Mouse (Mus musculus): ENCODE data around the gene Sorbs1.

The Sorbs1 gene

DNA sequence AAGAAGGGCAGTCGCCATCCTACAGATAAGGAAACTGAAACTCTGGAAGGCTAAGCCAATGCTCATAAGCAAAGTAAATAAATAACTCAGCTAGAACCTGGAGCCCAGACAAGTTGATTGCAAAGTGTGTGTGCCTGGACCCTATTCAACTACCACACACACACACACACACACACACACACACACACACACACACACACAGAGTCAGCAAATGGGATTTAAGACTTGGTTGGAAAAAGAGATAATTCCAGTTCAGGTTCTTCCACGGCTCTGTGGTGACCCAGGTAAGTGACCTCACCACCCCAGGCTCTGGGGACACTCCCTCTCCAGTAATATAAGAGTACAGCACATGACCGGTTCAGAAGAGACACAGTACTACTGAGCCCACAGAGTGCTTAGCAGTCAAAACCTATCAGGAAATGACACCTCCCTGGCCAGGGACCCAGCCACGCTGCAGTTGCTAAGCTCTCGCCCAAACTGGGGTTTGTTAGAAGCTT lies 36.1 kb downstream of the Sorbs1 start:
- no peak for DNase-seq (ENCODE audit: low spot score)

DNA sequence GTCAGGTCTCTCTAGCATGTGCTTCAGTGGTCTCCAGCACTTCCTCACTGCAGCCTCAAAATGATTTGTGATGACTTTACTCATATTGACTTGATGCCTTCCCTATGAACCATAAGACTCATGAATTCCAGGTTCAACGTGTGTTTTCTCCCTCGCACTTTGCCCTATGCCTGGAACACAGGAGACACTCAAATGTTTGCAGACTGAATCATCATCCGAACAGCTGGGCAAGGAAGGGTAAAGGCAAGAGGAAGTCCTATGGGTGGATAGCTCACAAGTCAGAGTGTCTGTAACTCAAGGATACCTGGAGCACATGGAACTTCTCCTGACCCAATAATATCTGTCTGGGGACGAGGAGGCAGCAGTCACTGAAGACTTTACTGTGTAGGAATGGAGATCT lies 37.1 kb downstream of the Sorbs1 start:
- DNase-seq (ENCODE audit: low spot score): no peak

DNA sequence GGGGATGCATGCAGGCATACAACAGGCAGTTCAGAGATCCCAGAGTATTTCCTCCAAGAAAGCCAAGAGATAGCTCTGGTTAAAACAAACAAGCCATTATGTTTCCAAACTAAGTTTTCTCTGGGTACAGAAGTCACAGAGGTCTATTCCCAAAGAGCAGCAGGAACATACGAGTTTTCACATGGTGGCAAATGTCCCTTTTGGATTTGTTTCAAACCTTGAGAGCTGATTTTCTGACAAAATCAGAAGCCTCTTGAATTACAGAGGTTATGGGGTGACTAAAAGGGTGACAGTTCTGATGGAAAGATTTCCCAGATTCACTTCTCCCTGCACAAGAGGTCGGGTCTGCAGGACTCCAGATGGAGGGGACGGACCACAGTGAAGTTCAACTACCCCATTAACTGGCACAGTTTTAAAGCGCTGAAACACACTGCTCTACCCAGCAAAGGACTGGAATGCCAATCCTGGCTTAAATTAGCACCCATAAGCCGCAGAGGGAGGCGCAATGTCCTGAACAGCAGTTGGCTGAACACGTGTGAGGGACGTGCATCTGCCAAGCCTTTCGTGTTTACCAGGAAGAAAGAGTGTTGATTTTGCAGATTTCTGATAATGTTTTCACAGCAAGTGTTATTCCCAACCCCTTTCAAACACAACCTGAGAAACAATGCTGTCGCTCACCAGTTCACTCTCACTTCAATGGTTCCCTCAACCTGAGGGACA lies 41.9 kb downstream of the Sorbs1 start:
- DNase-seq (ENCODE audit: low spot score): peak; percentile 72

DNA sequence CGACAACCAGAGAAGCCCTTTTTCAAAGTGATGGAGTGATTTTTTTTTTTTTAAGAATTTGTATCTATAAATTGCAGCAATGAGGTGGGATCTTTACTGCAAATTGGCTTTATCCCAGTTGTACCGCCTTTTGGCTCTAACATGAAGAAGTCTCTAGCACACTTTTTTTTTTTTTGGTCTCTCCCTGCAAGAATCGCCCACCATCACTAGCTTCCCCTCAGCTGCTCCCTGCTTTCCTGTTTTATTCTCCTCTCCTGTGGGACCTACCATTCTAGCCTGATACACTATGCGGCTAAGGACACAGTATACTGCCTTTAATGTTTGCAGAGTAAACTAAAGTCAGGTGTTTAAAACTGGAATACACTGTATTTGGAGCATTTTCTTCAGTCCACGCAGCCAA lies 43.8 kb downstream of the Sorbs1 start:
- no peak for DNase-seq (ENCODE audit: low spot score)

DNA sequence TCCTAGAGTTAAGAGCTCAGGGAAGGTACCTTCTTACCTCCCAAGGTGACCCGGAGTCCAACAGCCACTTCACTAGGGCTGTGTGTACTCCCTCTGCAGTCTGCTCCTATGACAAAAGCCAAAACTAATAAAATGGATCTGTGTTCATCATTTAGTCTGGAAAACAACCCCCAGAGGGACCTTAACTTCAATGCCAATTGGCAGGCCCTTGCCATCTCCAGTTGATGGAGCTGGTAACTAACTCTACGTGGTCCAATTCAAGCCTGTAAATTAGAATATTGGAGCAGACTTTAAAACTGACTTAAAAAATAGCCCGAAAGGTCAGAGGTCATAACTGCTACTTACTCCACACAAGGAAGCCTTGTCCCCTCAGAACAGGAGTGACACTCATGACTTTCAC lies 45.3 kb downstream of the Sorbs1 start:
- no peak for DNase-seq (ENCODE audit: low spot score)

DNA sequence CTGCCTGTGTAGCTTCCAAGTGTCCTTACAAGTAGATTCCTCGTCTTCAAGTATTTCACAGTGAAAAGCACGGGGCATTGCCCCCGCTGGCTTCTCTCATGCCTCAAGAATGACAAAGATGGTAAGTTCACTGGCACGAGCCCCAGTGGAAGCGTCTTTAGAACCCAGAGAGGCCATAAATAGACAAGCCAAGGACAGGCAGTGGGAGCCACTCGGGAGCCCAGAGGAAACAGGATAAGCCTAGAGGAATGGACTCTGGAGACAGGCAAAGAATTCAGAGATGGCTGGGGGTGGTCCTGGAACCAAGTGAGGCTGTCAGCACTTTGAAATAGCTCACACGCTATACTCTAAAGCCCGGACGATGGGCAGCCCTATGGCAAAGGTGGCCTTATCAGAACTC lies 45.8 kb downstream of the Sorbs1 start:
- no peak for DNase-seq (ENCODE audit: low spot score)

DNA sequence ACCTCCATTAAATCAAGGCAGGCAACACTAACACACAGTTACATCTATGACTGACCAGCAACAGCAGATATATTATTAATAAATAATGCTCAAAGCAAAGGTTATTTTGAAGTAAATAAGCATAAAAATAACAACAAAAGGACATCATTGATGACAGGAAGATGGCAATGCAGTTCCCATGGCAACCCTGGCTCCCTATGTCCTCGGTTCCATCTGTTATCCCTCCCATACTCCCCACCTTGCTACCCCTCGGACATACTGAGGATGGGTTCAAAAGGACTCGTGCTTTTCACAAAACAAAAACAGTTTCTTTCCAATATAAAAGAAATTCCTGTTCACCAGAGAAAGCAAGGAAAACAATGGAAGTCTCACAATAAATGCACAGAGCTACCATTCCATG lies 48.2 kb downstream of the Sorbs1 start:
- no peak for DNase-seq (ENCODE audit: low spot score)

DNA sequence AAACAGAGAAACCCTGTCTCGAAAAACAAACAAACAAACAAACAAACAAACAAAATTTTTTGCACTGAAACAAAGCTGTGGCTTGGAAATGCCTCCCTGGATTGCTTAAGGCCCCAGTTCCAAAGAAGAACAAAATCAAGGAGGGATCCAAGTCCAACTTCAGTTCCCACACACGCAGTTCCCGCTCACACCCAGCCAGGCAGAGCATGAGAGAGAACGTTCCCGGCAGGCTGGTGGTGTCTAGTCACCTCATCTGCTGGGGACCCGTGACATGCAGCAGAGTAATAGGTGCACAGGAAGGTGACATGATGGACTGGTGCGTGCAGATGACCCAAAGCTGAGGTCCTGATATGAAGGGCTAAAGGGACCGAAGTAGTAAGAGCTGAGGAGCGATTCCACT lies 49.2 kb downstream of the Sorbs1 start:
- DNase-seq (ENCODE audit: low spot score): no peak

DNA sequence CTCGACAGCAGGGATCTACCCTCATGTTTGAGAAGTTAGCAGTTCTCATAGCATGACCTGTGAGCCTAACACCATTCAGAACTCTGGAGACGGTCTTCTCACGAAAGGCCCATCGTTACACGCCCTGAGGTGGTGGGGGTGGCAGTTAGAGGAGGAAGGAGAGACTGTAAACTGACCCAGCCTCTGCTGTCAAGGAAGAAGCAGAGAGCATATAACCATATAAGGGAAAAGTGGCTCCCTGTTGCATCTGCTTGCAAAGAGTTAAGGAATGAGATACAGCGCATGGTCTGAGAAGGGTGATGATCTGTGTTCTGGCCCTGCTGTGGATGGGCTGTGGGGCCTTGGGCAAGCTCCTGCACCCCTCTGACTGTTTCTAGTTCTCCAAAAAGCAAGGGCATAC lies 50.7 kb downstream of the Sorbs1 start:
- DNase-seq (ENCODE audit: low spot score): no peak

DNA sequence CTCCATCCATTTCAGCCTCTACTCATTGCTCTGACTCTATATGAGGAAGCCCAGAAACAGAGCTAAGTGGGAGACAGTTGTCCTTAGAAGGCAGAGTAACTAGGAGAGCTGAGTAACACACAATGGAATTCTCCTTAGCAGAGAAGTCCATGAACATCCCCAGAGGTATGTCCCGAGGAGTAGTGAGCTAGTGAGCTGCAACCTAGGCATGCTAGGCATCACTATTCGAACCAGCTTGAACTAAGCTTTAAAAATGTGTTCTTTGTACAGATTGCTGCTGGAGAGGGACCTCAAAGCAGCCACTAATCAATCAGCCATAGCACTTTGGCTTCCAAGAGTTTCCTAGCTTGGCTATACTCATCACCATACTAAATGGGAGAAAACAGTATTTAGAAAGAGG lies 51.1 kb downstream of the Sorbs1 start:
- DNase-seq (ENCODE audit: low spot score): no peak

DNA sequence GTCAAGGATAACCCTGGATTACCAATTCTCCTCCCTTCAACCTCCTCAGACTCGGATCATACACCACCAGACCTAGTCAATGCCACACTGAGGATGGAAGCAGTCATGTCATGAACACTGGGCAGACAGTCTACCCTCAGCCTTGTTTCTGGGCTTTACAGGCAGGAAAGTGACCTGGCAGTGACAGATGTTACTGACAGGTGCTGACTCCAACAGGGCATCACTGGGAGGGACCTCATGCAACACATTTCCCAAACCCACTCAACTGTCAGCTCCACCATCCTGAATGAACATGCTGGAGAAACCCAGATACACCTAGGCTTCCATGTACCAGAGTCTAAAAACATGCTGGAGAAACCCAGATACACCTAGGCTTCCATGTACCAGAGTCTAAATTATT lies 51.9 kb downstream of the Sorbs1 start:
- DNase-seq (ENCODE audit: low spot score): no peak

DNA sequence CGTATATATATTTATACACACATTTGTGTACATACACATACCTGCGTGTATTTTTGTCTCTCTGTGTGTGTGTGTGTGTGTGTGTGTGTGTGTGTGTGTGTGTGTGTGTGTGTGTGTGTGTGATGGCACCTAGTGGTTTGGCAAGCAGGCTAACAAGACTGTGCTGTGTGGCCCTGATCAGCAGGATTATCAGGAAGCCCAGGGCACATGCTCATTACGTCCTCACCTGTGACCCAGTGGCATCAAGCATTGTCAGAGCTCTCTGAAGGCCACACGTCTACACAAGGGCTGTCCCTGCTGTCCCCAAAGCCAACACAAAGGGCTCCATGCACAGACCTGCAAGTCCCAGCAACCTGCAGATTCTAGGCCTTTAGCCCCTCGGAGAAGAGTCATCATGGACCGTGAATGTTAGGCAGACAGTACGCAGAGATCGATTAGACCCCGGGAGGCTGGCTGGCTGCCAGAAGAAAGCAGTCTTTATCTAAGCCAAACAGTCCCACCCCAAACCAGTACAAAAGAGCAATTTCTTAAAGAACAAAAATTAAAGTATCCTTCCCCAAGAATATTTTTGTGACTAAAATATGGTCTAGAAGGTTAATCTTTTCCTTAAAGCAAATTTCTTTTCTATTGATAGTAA lies 52.6 kb downstream of the Sorbs1 start:
- DNase-seq (ENCODE audit: low spot score): no peak

DNA sequence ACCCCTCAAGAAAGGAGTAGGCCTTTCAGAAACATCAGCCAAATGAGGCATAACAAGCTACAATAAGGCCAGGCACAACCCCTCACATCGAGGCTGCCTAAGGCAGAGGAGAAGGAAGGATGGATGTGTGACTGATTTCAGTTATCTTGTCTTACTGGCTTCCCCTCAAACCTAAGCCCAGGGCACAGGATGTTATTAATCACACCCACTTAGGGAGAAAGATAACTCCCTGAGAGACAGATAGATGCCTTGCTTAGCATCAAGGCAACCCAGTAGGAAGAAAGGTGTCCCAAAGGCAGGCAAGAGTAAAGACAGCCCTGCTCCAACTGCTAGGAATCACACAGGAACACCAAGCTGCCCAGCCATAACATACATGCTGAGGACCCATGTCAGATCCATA lies 54.2 kb downstream of the Sorbs1 start:
- no peak for DNase-seq (ENCODE audit: low spot score)

DNA sequence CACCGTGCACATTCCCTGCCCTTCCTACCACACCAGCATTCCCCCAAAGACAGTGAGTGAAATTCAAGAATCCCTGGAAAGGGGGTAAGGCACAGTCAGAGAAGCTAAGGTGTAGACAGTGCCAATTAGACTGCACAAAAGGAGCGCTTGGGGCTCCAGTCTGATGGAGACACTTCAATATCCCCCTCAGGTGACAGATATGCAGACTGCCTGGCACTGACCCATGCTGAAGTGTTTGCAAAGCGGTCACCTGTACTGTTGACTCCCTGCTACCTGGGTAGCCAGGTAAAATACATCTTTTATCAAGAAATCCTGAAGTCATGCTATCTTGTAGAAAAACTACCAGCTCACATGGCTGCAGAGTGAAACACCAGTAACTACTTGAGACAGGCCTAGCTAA lies 54.8 kb downstream of the Sorbs1 start:
- DNase-seq (ENCODE audit: low spot score): no peak

DNA sequence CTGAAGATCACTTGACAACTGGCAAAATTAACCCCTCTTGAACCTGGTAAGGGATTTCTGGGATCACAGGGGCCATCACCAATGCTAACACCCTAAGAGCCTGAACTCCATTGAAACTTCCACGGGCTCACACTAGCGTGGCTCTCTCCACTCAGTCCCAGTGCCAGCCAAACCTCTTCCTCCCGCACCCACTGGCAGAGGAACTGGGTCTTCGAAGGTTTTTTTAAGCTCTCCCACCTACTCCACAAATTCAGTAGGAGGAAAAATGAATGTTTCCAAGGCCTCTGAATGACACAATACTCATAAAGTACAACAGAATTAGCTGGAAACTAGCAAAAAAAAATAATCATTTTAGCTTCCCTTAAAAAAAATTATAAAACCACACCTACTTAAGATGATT lies 58.3 kb downstream of the Sorbs1 start:
- DNase-seq (ENCODE audit: low spot score): no peak

DNA sequence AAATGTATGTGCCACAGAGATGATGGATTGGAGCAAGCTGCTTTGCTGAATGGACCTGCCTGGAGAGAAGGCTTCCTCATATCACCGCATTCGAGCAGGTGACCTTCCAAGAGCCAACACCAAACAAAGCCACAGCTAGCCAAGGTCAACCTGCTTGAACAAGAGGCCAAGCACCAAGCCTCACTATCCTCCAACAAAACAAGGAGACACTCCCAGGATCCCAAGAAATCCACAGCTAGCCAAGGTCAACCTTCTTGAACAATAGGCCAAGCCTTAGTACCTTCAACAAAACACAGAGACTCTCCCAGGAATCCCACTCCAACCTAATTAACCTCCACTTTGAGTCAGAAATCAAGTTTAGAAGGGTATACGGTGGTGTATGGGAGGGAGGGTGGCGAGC lies 59.5 kb downstream of the Sorbs1 start:
- no peak for DNase-seq (ENCODE audit: low spot score)

DNA sequence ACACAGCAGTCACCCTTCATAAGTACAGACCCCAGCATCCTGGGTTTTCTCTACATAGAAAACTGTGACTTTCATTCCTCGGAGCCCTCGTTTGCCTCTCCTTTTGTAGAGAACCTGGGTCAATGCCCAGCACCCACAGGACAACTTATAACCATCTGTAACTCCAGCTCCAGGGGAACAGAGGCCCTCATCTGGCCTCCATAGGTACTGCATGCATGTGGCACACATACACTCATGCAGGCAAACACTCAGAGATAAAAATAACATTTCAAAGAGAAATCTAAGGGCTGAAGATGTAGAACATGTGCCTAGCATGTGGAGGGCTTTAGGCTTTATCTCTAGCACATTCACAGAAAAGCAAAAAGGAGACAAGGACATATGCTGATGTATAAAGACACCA lies 61.4 kb downstream of the Sorbs1 start:
- DNase-seq (ENCODE audit: low spot score): no peak

DNA sequence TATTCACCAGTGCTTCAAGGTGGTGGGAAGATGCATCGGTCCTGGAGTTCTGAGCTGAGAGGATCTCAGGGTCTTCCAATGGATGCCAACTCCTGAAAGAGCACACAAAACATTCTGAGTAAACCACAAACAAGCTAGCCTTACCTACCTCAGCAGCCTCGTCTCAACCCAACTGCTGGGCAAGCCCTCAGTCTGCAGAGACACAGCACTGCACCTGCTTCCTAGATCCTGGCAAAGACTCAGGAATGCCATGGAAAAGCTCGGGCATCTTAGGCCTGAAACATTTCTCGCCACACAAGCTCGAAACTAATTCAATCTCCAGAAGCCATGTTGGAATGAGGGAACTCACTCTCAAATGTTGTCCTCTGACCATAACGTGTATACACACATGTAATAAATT lies 62.3 kb downstream of the Sorbs1 start:
- DNase-seq (ENCODE audit: low spot score): no peak

DNA sequence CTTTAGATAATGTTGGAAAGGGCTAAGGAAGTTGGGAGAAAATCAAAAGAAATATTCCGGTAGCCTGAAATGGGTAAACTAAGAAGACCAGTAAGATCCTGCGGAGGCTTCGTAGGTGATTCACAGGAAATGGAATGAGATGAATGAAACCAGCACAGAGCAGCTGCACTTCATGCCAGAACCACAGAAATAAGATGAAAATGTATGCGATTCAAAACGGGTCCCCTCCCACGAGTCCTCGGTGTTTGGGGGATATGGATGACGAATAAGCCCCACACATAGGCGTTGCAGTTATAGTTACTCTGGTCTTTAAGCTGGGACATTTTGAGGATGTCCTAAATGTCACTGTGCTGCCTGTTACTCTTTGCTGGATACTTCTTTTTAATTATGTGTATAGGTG lies 67.1 kb downstream of the Sorbs1 start:
- DNase-seq (ENCODE audit: low spot score): no peak

DNA sequence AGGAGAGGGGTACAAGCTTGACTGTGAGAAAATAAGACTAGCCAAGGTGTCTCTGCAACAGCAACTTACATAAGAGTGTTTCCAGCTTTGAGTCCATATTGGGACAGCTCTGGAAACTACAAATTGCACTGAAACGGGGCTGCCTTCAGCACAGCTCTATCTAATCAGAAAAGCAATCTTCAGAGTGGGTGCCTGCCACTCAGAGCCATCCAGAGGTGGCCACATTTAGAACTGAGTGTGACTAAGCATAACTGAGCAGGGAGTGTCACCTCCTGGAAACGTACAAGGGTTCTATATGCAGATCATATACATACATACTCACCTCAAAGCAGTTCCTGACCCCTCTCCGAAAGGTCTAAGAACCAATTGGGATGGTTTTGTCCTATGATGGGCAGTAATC lies 71.2 kb downstream of the Sorbs1 start:
- DNase-seq (ENCODE audit: low spot score): no peak

DNA sequence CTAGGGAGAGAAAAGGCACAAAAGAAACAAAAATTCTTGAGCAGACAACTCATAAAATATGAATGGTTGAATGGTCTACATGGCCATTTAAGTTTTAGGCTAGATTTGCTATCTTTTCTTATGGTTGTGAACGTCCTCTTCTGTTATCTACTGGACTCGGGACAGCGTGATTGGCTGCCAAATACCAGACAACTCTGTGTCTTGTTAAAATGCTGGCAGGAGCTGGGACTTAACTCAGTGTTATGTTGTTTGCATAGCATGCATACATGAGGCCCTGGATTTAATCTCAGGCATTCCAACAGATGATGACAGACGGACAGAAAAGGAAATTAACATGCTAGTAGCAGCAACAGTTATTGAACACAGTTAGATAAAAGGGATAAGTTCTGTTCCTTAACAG lies 72.6 kb downstream of the Sorbs1 start:
- DNase-seq (ENCODE audit: low spot score): no peak

DNA sequence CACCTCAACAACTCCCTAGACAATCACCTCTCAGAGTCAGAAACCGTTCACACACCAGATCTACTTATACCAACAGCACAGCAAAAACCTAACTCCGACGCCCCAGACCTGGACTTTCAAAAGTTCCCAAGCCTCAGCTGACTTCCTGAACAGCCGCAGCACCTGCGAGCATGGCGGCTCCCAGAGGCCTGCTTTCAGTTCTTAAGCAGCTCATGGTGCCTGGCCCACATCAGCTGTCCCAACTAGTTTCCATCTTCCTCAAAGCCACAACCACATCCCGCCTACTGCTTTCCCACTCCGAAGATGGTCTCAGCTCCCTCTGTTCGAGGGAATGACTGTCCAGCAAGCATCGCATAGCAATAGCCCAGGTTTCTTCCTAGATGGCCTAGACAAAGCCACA lies 74.7 kb downstream of the Sorbs1 start:
- DNase-seq (ENCODE audit: low spot score): no peak

DNA sequence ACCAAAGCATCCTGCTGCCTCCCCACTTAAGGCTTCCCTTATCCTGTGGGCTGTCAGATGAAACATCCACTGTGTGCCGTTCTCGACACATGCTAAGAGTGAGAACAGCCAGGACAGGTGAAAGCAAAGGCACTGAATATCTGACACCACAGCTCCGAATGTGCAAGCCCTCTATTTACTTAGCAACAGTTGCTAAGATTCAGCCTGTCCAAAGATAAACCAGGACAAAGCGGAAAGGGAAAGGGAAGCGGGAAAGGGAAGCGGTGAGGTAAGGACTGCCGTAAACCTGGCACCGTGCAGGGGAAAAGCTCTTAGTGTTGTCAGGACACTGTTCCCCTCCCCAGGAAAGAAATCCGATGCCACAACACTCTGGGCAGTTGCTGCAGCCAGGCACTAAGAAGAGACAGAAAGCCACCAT lies 75.9 kb downstream of the Sorbs1 start:
- no peak for DNase-seq (ENCODE audit: low spot score)
